Mouse (Mus musculus): ENCODE results near the gene Olfr1258. TPM values are rescaled to one million over a fixed set of nuclear protein-coding genes. Genes with fewer than 3 reads are reported as not detected.

Olfr1258 gene
- polyA plus RNA-seq (2017; shearing (Covaris generic)), result 0.11 TPM

DNA sequence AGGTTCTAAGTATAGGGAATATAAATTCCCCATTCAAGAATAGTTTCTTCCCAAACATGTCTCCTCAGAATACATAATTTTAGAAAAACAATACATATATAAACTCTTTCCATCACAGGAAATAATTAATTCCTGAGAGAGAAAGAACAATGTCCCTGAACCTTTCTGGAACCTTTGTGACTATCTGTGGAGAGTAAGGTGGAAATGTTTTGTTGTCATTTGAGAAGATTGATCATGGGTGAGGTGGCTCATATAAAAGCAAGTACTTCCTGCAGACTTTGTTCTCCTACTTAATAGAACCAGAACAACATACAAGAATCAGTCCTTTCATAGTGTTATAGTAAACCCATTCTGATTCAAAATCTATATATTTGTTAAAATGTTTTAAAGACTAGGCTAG is at the start of gene Olfr1258:
Gene Olfr1258 (plus strand): TSS at position 301 of the 400 bp plus-strand sequence.

GRCm38 (mm10) chr2:89878137-89878536 is 49.0 kb upstream of the Olfr1258 start, which contains the start of gene Olfr1257:
TSS of gene Olfr1257 (plus strand) at chr2:89878437.

DNA sequence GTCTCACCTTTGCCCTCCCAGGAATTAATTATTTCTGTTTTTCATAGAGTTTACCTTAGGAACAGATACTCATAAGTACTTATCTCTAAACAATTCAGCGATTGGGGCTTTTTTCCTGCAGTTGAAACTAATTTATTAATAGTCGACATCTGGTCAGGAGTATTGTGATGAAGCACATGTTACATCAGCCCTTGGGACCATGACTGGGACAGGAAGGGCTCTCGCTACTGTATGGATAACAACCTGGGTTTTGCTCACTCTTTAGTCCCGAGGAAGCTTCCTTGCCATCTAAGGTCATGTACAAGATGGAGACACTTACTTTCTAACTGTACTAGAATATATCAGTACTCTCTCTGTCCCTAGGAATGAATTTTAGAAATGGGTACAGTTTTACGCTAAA is 21.5 kb downstream of the Olfr1258 start, which contains the start of gene Olfr1259:
Gene Olfr1259 (minus strand): TSS at position 101 of the 400 bp plus-strand sequence.

DNA sequence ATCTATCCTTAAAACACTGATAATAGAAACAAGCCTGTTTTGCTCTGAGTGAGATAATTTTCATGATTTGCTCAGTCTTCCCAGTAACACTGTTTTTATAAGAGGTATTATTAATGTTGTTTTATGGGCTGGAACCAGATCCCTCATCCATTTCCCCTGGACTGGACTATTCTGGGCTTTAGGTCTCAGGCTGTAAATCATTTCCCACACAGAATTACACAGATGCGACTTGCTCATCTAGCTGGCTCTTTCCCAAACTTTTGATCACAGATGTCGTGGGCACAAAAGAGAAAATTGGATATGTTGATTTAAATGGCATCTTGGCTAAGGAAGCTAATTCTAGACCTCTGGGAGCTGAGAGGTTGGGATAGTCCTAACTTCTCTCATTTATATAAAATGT is 47.1 kb downstream of the Olfr1258 start, which contains the start of gene Olfr1260:
Gene Olfr1260 (plus strand): TSS at position 157 of the 400 bp plus-strand sequence.

Other genes with a start within 250 kb of the Olfr1258 start
- not detected for gene Olfr1252, start 202.3 kb upstream of the Olfr1258 start, polyA plus RNA-seq (2017; shearing (Covaris generic))
- gene Olfr1253, start 170.2 kb upstream of the Olfr1258 start, polyA plus RNA-seq (2017; shearing (Covaris generic)), result not detected
- not detected for gene Olfr1254, start 133.7 kb upstream of the Olfr1258 start, polyA plus RNA-seq (2017; shearing (Covaris generic))
- not detected for gene Olfr1255, start 115.3 kb upstream of the Olfr1258 start, polyA plus RNA-seq (2017; shearing (Covaris generic))
- not detected for gene Olfr1256, start 85.8 kb upstream of the Olfr1258 start, polyA plus RNA-seq (2017; shearing (Covaris generic))
- not detected for gene Olfr48, start 79.1 kb upstream of the Olfr1258 start, polyA plus RNA-seq (2017; shearing (Covaris generic))
- not detected for gene Olfr1257, start 48.9 kb upstream of the Olfr1258 start, polyA plus RNA-seq (2017; shearing (Covaris generic))
- gene Olfr1259, start 21.4 kb downstream of the Olfr1258 start, polyA plus RNA-seq (2017; shearing (Covaris generic)), result not detected
- not detected for gene Olfr1260, start 47.0 kb downstream of the Olfr1258 start, polyA plus RNA-seq (2017; shearing (Covaris generic))
- gene Olfr1261, start 63.9 kb downstream of the Olfr1258 start, polyA plus RNA-seq (2017; shearing (Covaris generic)), result not detected
- not detected for gene Olfr1262, start 72.8 kb downstream of the Olfr1258 start, polyA plus RNA-seq (2017; shearing (Covaris generic))
- gene Olfr1263, start 84.8 kb downstream of the Olfr1258 start, polyA plus RNA-seq (2017; shearing (Covaris generic)), result not detected
- gene Olfr1264, start 98.3 kb downstream of the Olfr1258 start, polyA plus RNA-seq (2017; shearing (Covaris generic)), result not detected
- gene Olfr1265, start 108.0 kb downstream of the Olfr1258 start, polyA plus RNA-seq (2017; shearing (Covaris generic)), result not detected
- not detected for gene Olfr140, start 136.3 kb downstream of the Olfr1258 start, polyA plus RNA-seq (2017; shearing (Covaris generic))
- gene Olfr1269, start 194.1 kb downstream of the Olfr1258 start, polyA plus RNA-seq (2017; shearing (Covaris generic)), result not detected
- not detected for gene Olfr32, start 215.0 kb downstream of the Olfr1258 start, polyA plus RNA-seq (2017; shearing (Covaris generic))
- not detected for gene Olfr1270, start 225.8 kb downstream of the Olfr1258 start, polyA plus RNA-seq (2017; shearing (Covaris generic))